Mouse (Mus musculus) lung, postnatal 0 days (tissue): ENCODE measurements around the gene Glce. TPM values are rescaled to one million over a fixed set of nuclear protein-coding genes. Genes with fewer than 3 reads are reported as not detected.

Source experiments
- ATAC-seq: fragments of 200-750 bp; cut with Nextera tagmentation; 2 replicates; pipeline ENCODE4 v1.8.0; 2017; ENCODE audit warnings: moderate library complexity
- DNase-seq: peaks from one replicate; pipeline ENCODE4 v3.0.0-alpha.2; 2016; ENCODE audit warnings: low spot score
- H3K27ac ChIP-seq: fragments of 300-500 bp; sonication (generic); 2 replicates; pipeline ENCODE4 v1.5.1; 2014; ENCODE audit warnings: antibody characterized with exemption, mild to moderate bottlenecking, low read length, mixed read lengths
- H3K27me3 ChIP-seq: fragments of 300-500 bp; sonication (generic); replicated peaks from 2 replicates; pipeline ENCODE4 v1.6.1; 2014; ENCODE audit warnings: low read length, mixed read lengths; ENCODE audit not compliant: insufficient read depth
- H3K36me3 ChIP-seq: fragments of 300-500 bp; sonication (generic); 2 replicates; pipeline ENCODE4 v1.6.1; 2014; ENCODE audit warnings: low read length, mixed read lengths; ENCODE audit not compliant: insufficient read depth
- H3K4me1 ChIP-seq: fragments of 300-500 bp; sonication (generic); 2 replicates; pipeline ENCODE4 v1.6.1; 2014; ENCODE audit warnings: antibody characterized with exemption, low read depth, low read length, mixed read lengths; ENCODE audit not compliant: insufficient read depth
- H3K4me2 ChIP-seq: fragments of 300-500 bp; sonication (generic); replicated peaks from 2 replicates; pipeline ENCODE4 v1.6.1; 2014; ENCODE audit warnings: low read depth, mild to moderate bottlenecking, low read length, moderate library complexity, mixed read lengths
- H3K4me3 ChIP-seq: fragments of 300-500 bp; sonication (generic); 2 replicates; pipeline ENCODE4 v1.5.1; 2014; ENCODE audit warnings: low read depth, low read length
- H3K9ac ChIP-seq: fragments of 300-500 bp; sonication (generic); replicated peaks from 2 replicates; pipeline ENCODE4 v1.6.1; 2014; ENCODE audit warnings: low read depth, mild to moderate bottlenecking
- H3K9me3 ChIP-seq: fragments of 300-500 bp; sonication (generic); 2 replicates; pipeline ENCODE4 v1.6.1; 2016; ENCODE audit warnings: low read length, mixed read lengths
- CTCF ChIP-seq: IDR thresholded peaks from 2 replicates; pipeline ENCODE4 v1.5.1; 2016; ENCODE audit warnings: antibody characterized with exemption, mild to moderate bottlenecking
- EP300 ChIP-seq: IDR thresholded peaks from 2 replicates; pipeline ENCODE4 v1.6.1; 2016; ENCODE audit warnings: antibody characterized with exemption, mild to moderate bottlenecking, control low read depth
- WGBS: fragments of 180-500 bp; shearing (Covaris S2); extraction: QIAGEN DNeasy Blood & Tissue Kit; methylation state at CpG from one replicate; pipeline ENCODE4 v1.1.7; 2014; 5-methylcytosine and 5-hydroxymethylcytosine counted together
- polyA plus RNA-seq: library from polyadenylated mRNA; unstranded; fragments of >200 nt; fragmentation: Nextera tagmentation; extraction: Ambion mirVana; gene quantifications from 2 replicates; pipeline ENCODE4 v1.2.1, GENCODE M21; 2015

Glce gene
- polyA plus RNA-seq, 1 experiment from 2014 or later: 9.6 TPM

- Histone ChIP-seq H3K4me2 (no peak overlapping the region), H3K4me3 (no peak overlapping the region), H3K36me3 (no peaks in the 10 kb centered on the region), H3K9me3 (no peaks in the 10 kb centered on the region), H3K9ac (no peak overlapping the region), H3K27me3 (no peaks in the 10 kb centered on the region), H3K27ac (no peak overlapping the region), H3K4me1 (no peaks in the 10 kb centered on the region)
- no peak for ATAC-seq
- TF ChIP-seq CTCF (no peak), EP300 (no peak)
- DNase-seq: no peak
- 86% methylated on average over 4 of the region's 4 CpGs for WGBS
Measured at GRCm38 (mm10) chr9:62158746-62159145, 36.3 kb upstream of the Glce start.

GRCm38 (mm10) chr9:62155821-62156220, 33.4 kb upstream of the Glce start:
- Histone ChIP-seq H3K27me3 (no peaks in the 10 kb centered on the region), H3K4me1 (no peaks in the 10 kb centered on the region), H3K4me2 (no peak overlapping the region), H3K36me3 (no peaks in the 10 kb centered on the region), H3K9me3 (no peaks in the 10 kb centered on the region), H3K27ac (no peak overlapping the region), H3K4me3 (no peak overlapping the region), H3K9ac (no peak overlapping the region)
- no peak for DNase-seq
- WGBS: 42% methylated on average over 3 of the region's 4 CpGs
- no peak for ATAC-seq
- no peak for TF ChIP-seq EP300
- no peak for TF ChIP-seq CTCF

- DNase-seq (no peak), ATAC-seq (no peak)
- H3K4me3 ChIP-seq: no peak overlapping the region
- no peak overlapping the region for H3K9ac ChIP-seq
- no peaks in the 10 kb centered on the region for H3K9me3 ChIP-seq
- no peaks in the 10 kb centered on the region for H3K36me3 ChIP-seq
- no peaks in the 10 kb centered on the region for H3K4me1 ChIP-seq
- no peak overlapping the region for H3K4me2 ChIP-seq
- H3K27me3 ChIP-seq: no peaks in the 10 kb centered on the region
- WGBS: 79% methylated on average over 6 of the region's 6 CpGs
- TF ChIP-seq EP300 (no peak), CTCF (no peak)
- no peak overlapping the region for H3K27ac ChIP-seq
Measured at GRCm38 (mm10) chr9:62155400-62155799, 32.9 kb upstream of the Glce start.

GRCm38 (mm10) chr9:62154956-62155355, 32.5 kb upstream of the Glce start:
- no peak overlapping the region for H3K4me2 ChIP-seq
- no peak overlapping the region for H3K9ac ChIP-seq
- WGBS: 63% methylated on average over 7 of the region's 7 CpGs
- no peak for ATAC-seq
- no peak for DNase-seq
- no peaks in the 10 kb centered on the region for H3K4me1 ChIP-seq
- no peak overlapping the region for H3K4me3 ChIP-seq
- H3K27me3 ChIP-seq: no peaks in the 10 kb centered on the region
- no peak overlapping the region for H3K27ac ChIP-seq
- H3K9me3 ChIP-seq: no peaks in the 10 kb centered on the region
- TF ChIP-seq EP300: no peak
- TF ChIP-seq CTCF: no peak
- no peaks in the 10 kb centered on the region for H3K36me3 ChIP-seq

GRCm38 (mm10) chr9:62154551-62154950, 32.1 kb upstream of the Glce start:
- no peak overlapping the region for H3K27ac ChIP-seq
- TF ChIP-seq CTCF (no peak), EP300 (no peak)
- DNase-seq (no peak), ATAC-seq (no peak)
- no peaks in the 10 kb centered on the region for H3K27me3 ChIP-seq
- no peaks in the 10 kb centered on the region for H3K9me3 ChIP-seq
- no peak overlapping the region for H3K4me3 ChIP-seq
- H3K4me1 ChIP-seq: no peaks in the 10 kb centered on the region
- H3K9ac ChIP-seq: no peak overlapping the region
- H3K4me2 ChIP-seq: no peak overlapping the region
- H3K36me3 ChIP-seq: no peaks in the 10 kb centered on the region
- 51% methylated on average over 3 of the region's 3 CpGs for WGBS

- no peak for TF ChIP-seq EP300
- no peak for TF ChIP-seq CTCF
- ATAC-seq (no peak), DNase-seq (no peak)
- 55% methylated on average over 7 of the region's 7 CpGs for WGBS
- Histone ChIP-seq H3K4me3 (no peak overlapping the region), H3K27me3 (no peaks in the 10 kb centered on the region), H3K9me3 (no peaks in the 10 kb centered on the region), H3K36me3 (no peaks in the 10 kb centered on the region), H3K9ac (no peak overlapping the region), H3K27ac (no peak overlapping the region), H3K4me1 (no peaks in the 10 kb centered on the region), H3K4me2 (no peak overlapping the region)
Measured at GRCm38 (mm10) chr9:62153263-62153662, 30.8 kb upstream of the Glce start.

GRCm38 (mm10) chr9:62152506-62152905, 30.1 kb upstream of the Glce start:
- Histone ChIP-seq H3K27ac (no peak overlapping the region), H3K27me3 (no peaks in the 10 kb centered on the region), H3K9me3 (no peaks in the 10 kb centered on the region), H3K4me1 (no peaks in the 10 kb centered on the region), H3K9ac (no peak overlapping the region), H3K4me3 (no peak overlapping the region), H3K36me3 (no peaks in the 10 kb centered on the region), H3K4me2 (no peak overlapping the region)
- ATAC-seq (no peak), DNase-seq (no peak)
- WGBS: 85% methylated on average over 2 of the region's 2 CpGs
- TF ChIP-seq EP300: no peak
- TF ChIP-seq CTCF: no peak
